Mouse (Mus musculus): Measurements from ENCODE around the gene Azin2.

Azin2 gene

GRCm38 (mm10) chr4:128962029-128962925, at the start of gene Azin2:
Gene Azin2, minus strand, starts transcription at chr4:128962442.
- DNase-seq (ENCODE audit: low read depth, low spot score): peak; percentile 94

GRCm38 (mm10) chr4:129011604-129012121, 49.4 kb upstream of the Azin2 start:
- DNase-seq (ENCODE audit: low read depth, low spot score): no peak

- peak; percentile 39 for DNase-seq (ENCODE audit: low read depth, low spot score)
These were observed 47.3 kb upstream of the Azin2 start for GRCm38 (mm10) chr4:129009521-129009920.

GRCm38 (mm10) chr4:129008672-129009071, 46.4 kb upstream of the Azin2 start:
- DNase-seq (ENCODE audit: low read depth, low spot score): peak; percentile 38

- no peak for DNase-seq (ENCODE audit: low read depth, low spot score)
These were observed 45.8 kb upstream of the Azin2 start for GRCm38 (mm10) chr4:129008006-129008519.

GRCm38 (mm10) chr4:129003720-129004119, 41.5 kb upstream of the Azin2 start:
- no peak for DNase-seq (ENCODE audit: low read depth, low spot score)

- DNase-seq (ENCODE audit: low read depth, low spot score): no peak
These were observed 38.5 kb upstream of the Azin2 start for GRCm38 (mm10) chr4:129000786-129001185.

- DNase-seq (ENCODE audit: low read depth, low spot score): no peak
These were observed 36.2 kb upstream of the Azin2 start for GRCm38 (mm10) chr4:128998401-128998800.

GRCm38 (mm10) chr4:128997258-128997657, 35.0 kb upstream of the Azin2 start:
- no peak for DNase-seq (ENCODE audit: low read depth, low spot score)

GRCm38 (mm10) chr4:128995238-128995637, 33.0 kb upstream of the Azin2 start:
- DNase-seq (ENCODE audit: low read depth, low spot score): no peak

- DNase-seq (ENCODE audit: low read depth, low spot score): no peak
These were observed 31.4 kb upstream of the Azin2 start for GRCm38 (mm10) chr4:128993675-128994074.

GRCm38 (mm10) chr4:128993025-128993662, 30.9 kb upstream of the Azin2 start:
- DNase-seq (ENCODE audit: low read depth, low spot score): peak; percentile 98

- DNase-seq (ENCODE audit: low read depth, low spot score): no peak
These were observed 29.9 kb upstream of the Azin2 start for GRCm38 (mm10) chr4:128992176-128992575.

GRCm38 (mm10) chr4:128991500-128992008, 29.3 kb upstream of the Azin2 start, which contains the start of gene Ak2:
Gene Ak2, plus strand, starts transcription at chr4:128991958.
- no peak for DNase-seq (ENCODE audit: low read depth, low spot score)

- DNase-seq (ENCODE audit: low read depth, low spot score): no peak
These were observed 27.4 kb upstream of the Azin2 start for GRCm38 (mm10) chr4:128989678-128990077.

GRCm38 (mm10) chr4:128988911-128989310, 26.7 kb upstream of the Azin2 start:
- DNase-seq (ENCODE audit: low read depth, low spot score): no peak

- no peak for DNase-seq (ENCODE audit: low read depth, low spot score)
These were observed 22.4 kb upstream of the Azin2 start for GRCm38 (mm10) chr4:128984600-128984999.

- DNase-seq (ENCODE audit: low read depth, low spot score): no peak
These were observed 21.4 kb upstream of the Azin2 start for GRCm38 (mm10) chr4:128983656-128984055.

GRCm38 (mm10) chr4:128983151-128983550, 20.9 kb upstream of the Azin2 start:
- DNase-seq (ENCODE audit: low read depth, low spot score): no peak

GRCm38 (mm10) chr4:128981833-128982180, 19.6 kb upstream of the Azin2 start:
- no peak for DNase-seq (ENCODE audit: low read depth, low spot score)

GRCm38 (mm10) chr4:128980890-128981832, 18.9 kb upstream of the Azin2 start:
- no peak for DNase-seq (ENCODE audit: low read depth, low spot score)

Measured in mesoderm, embryonic 11.5 days (tissue).